Mouse (Mus musculus) heart, adult 2 months (tissue): ENCODE data around the gene Grk6. TPM values are rescaled to one million over a fixed set of nuclear protein-coding genes. Genes with fewer than 3 reads are reported as not detected.

Experiments used
- DNase-seq, 2 experiments: peaks; one replicate each; pipeline ENCODE4 v3.0.0; 2021
- H3K27ac ChIP-seq: fragments of 200-600 bp; 2 replicates; pipeline ENCODE4 v1.8.1; 2022
- H3K27me3 ChIP-seq: fragments of 200-500 bp; 2 replicates; pipeline ENCODE4 v1.6.1; 2012; ENCODE audit warnings: mild to moderate bottlenecking, low read length, inconsistent platforms, mixed read lengths; ENCODE audit not compliant: control insufficient read depth, insufficient read depth
- H3K36me3 ChIP-seq: fragments of 200-500 bp; 2 replicates; pipeline ENCODE4 v1.6.1; 2012; ENCODE audit warnings: low read length, inconsistent platforms; ENCODE audit not compliant: control insufficient read depth, insufficient read depth
- H3K4me1 ChIP-seq: fragments of 200-500 bp; 2 replicates; pipeline ENCODE4 v1.6.1; 2011; ENCODE audit warnings: low read length; ENCODE audit not compliant: control insufficient read depth, insufficient read depth
- H3K4me3 ChIP-seq: fragments of 200-600 bp; 2 replicates; pipeline ENCODE4 v1.8.1; 2022
- H3K79me2 ChIP-seq: fragments of 200-500 bp; replicated peaks from 2 replicates; pipeline ENCODE4 v1.6.1; 2012; ENCODE audit warnings: mild to moderate bottlenecking, inconsistent platforms, low read length, moderate library complexity, mixed read lengths; ENCODE audit not compliant: control insufficient read depth, insufficient read depth
- H3K9ac ChIP-seq: fragments of 200-500 bp; 2 replicates; pipeline ENCODE4 v1.6.1; 2012; ENCODE audit warnings: low read depth, mild to moderate bottlenecking, control low read depth, inconsistent platforms, low read length, mixed read lengths
- CTCF ChIP-seq: fragments of 200-600 bp; IDR thresholded peaks from 2 replicates; pipeline ENCODE4 v1.8.1; 2022; ENCODE audit warnings: antibody characterized with exemption, mild to moderate bottlenecking, moderate library complexity
- EP300 ChIP-seq: fragments of 200-500 bp; IDR thresholded peaks from 2 replicates; pipeline ENCODE4 v1.6.1; 2011; ENCODE audit warnings: low read depth, low read length, control low read depth; ENCODE audit not compliant: insufficient read depth
- POLR2A ChIP-seq: fragments of 200-500 bp; IDR thresholded peaks from 2 replicates; pipeline ENCODE4 v1.6.1; 2011; ENCODE audit warnings: mild to moderate bottlenecking, low read depth, low read length, control low read depth; ENCODE audit not compliant: insufficient read depth
- WGBS: fragments of 180-500 bp; shearing (Covaris S2); methylation state at CpG from one replicate; pipeline ENCODE4 v1.1.7; 2018; 5-methylcytosine and 5-hydroxymethylcytosine counted together
- intact Hi-C: fragments of 180-260 bp; cut with DNase I; formaldehyde crosslinking; loops from one replicate; pipeline ENCODE4 v1.15.1; 2025
- polyA plus RNA-seq: library from polyadenylated mRNA; depleted of rRNA; stranded (reverse); fragments of >200 nt; gene quantifications from 2 replicates; pipeline ENCODE4 v1.2.3, GENCODE M21; 2012
- total RNA-seq, 2 experiments: library from RNA; stranded (reverse); gene quantifications; 2 replicates each; pipeline ENCODE4 v1.2.3; 2021

Gene Grk6
- total and polyA plus RNA-seq, 3 experiments, result 17.1 to 22.5 (median 19.5) TPM

GRCm38 (mm10) chr13:55446483-55447105 is 1.7 kb downstream of the Grk6 start:
- Histone ChIP-seq H3K27ac (peak overlapping the region; percentile 5; the same call in 1 of the 2 replicates), H3K9ac (peak overlapping the region; percentile 5; the same call in 1 of the 2 replicates), H3K4me3 (peak overlapping the region; percentile 15; the same call in 1 of the 2 replicates), H3K4me1 (peaks cover 18% of the 10 kb centered on the region), H3K27me3 (no peaks in the 10 kb centered on the region), H3K36me3 (peaks cover 5% of the 10 kb centered on the region), H3K79me2 (peaks cover 3% of the 10 kb centered on the region)
- intact Hi-C loops, result loop anchor here (2.0 kb wide), 1 partner anchor 26 kb away; no protein-coding TSS in a partner anchor
- TF ChIP-seq CTCF, result no peak
- no peak for TF ChIP-seq EP300
- no peak for TF ChIP-seq POLR2A
- 68% methylated on average over 6 of the region's 6 CpGs for WGBS
- DNase-seq, result no peak

GRCm38 (mm10) chr13:55447543-55447943 is 2.7 kb downstream of the Grk6 start:
- Histone ChIP-seq H3K27me3 (no peaks in the 10 kb centered on the region), H3K27ac (no peak overlapping the region; the same call in 1 of the 2 replicates), H3K79me2 (peaks cover 3% of the 10 kb centered on the region), H3K4me3 (no peak overlapping the region), H3K9ac (peak overlapping the region; percentile 34; the same call in 1 of the 2 replicates), H3K36me3 (peaks cover 6% of the 10 kb centered on the region; the same call in 1 of the 2 replicates), H3K4me1 (peaks cover 23% of the 10 kb centered on the region)
- no peak for TF ChIP-seq CTCF
- no peak for TF ChIP-seq POLR2A
- no peak for TF ChIP-seq EP300
- DNase-seq, result peak in 1 of 2 experiments; percentile 56
- WGBS, result 23% methylated on average over 3 of the region's 3 CpGs
- intact Hi-C loops, result loop anchor here (2.0 kb wide), 1 partner anchor 25 kb away; no protein-coding TSS in a partner anchor

- H3K27me3 ChIP-seq, result no peaks in the 10 kb centered on the region
- H3K9ac ChIP-seq, result no peak overlapping the region
- no peak overlapping the region for H3K27ac ChIP-seq
- 83% methylated on average over 5 of the region's 5 CpGs for WGBS
- peaks cover 23% of the 10 kb centered on the region for H3K4me1 ChIP-seq
- intact Hi-C loops, result loop anchor here (2.0 kb wide), 1 partner anchor 65 kb away; the partner anchor contains the start of gene Pdlim7
- H3K79me2 ChIP-seq, result peaks cover 3% of the 10 kb centered on the region
- DNase-seq, result no peak
- peaks cover 6% of the 10 kb centered on the region; the same call in 1 of the 2 replicates for H3K36me3 ChIP-seq
- H3K4me3 ChIP-seq, result no peak overlapping the region
- no peak for TF ChIP-seq POLR2A
- no peak for TF ChIP-seq CTCF
- no peak for TF ChIP-seq EP300
These were observed 3.3 kb downstream of the Grk6 start for GRCm38 (mm10) chr13:55448131-55448530.

GRCm38 (mm10) chr13:55449205-55449604 is 4.3 kb downstream of the Grk6 start:
- peaks cover 6% of the 10 kb centered on the region; the same call in 1 of the 2 replicates for H3K36me3 ChIP-seq
- no peaks in the 10 kb centered on the region for H3K27me3 ChIP-seq
- TF ChIP-seq CTCF (no peak), POLR2A (no peak), EP300 (no peak)
- H3K4me1 ChIP-seq, result peaks cover 23% of the 10 kb centered on the region
- intact Hi-C loops, result loop anchor here (2.0 kb wide), 1 partner anchor 64 kb away; the partner anchor contains the start of gene Pdlim7
- H3K4me3 ChIP-seq, result no peak overlapping the region
- no peak overlapping the region for H3K27ac ChIP-seq
- peaks cover 3% of the 10 kb centered on the region for H3K79me2 ChIP-seq
- H3K9ac ChIP-seq, result no peak overlapping the region
- DNase-seq, result no peak
- 87% methylated on average over 9 of the region's 9 CpGs for WGBS

GRCm38 (mm10) chr13:55449679-55450441 is 5.0 kb downstream of the Grk6 start:
- TF ChIP-seq POLR2A, result no peak
- peak; percentile 53 for TF ChIP-seq CTCF
- TF ChIP-seq EP300, result no peak
- no peak overlapping the region for H3K4me3 ChIP-seq
- H3K4me1 ChIP-seq, result peaks cover 23% of the 10 kb centered on the region
- H3K27ac ChIP-seq, result peak overlapping the region; percentile 74
- intact Hi-C loops, result loop anchor here (2.0 kb wide), 1 partner anchor 63 kb away; the partner anchor contains the start of gene Pdlim7
- no peak overlapping the region for H3K9ac ChIP-seq
- 81% methylated on average over 17 of the region's 17 CpGs for WGBS
- H3K36me3 ChIP-seq, result peaks cover 6% of the 10 kb centered on the region; the same call in 1 of the 2 replicates
- peak; percentile 49 to 68 for DNase-seq
- H3K27me3 ChIP-seq, result no peaks in the 10 kb centered on the region
- peaks cover 3% of the 10 kb centered on the region for H3K79me2 ChIP-seq

- Histone ChIP-seq H3K79me2 (peaks cover 3% of the 10 kb centered on the region), H3K36me3 (peaks cover 6% of the 10 kb centered on the region; the same call in 1 of the 2 replicates), H3K4me1 (peaks cover 23% of the 10 kb centered on the region), H3K4me3 (no peak overlapping the region), H3K27me3 (no peaks in the 10 kb centered on the region), H3K9ac (no peak overlapping the region), H3K27ac (peak overlapping the region; percentile 18)
- TF ChIP-seq CTCF, result no peak
- peak; percentile 92 for TF ChIP-seq EP300
- peak; percentile 79 to 89 for DNase-seq
- intact Hi-C loops, result no loop called here
- WGBS, result 52% methylated on average over 11 of the region's 11 CpGs
These were observed 5.7 kb downstream of the Grk6 start for GRCm38 (mm10) chr13:55450511-55450980.
